Mouse (Mus musculus): Measurements from ENCODE around the gene Gadd45a. TPM values are rescaled to one million over a fixed set of nuclear protein-coding genes. Genes with fewer than 3 reads are reported as not detected.
A peak's percentile ranks its signal among the peaks of the same experiment; 100 is the strongest.

The Gadd45a gene
- polyA plus RNA-seq, 1 experiment = 148 TPM

GRCm38 (mm10) chr6:67049695-67050038, 12.4 kb upstream of the Gadd45a start:
- no peaks in the 10 kb centered on the region for H3K36me3 ChIP-seq (replicated peaks; ENCODE audit: low read length)
- H3K4me3 ChIP-seq (replicated peaks) = no peak overlapping the region
- no peaks in the 10 kb centered on the region for H3K27me3 ChIP-seq (replicated peaks)
- H3K9me3 ChIP-seq = no peaks in the 10 kb centered on the region; the same call in 1 of the 2 replicates
- 0 out of 2 replicates have a peak, but pooled peaks cover 9% of the 10 kb centered on the region for H3K4me1 ChIP-seq
- TF ChIP-seq FLI1 (IDR thresholded peaks at IDR 0.05; ENCODE audit: low read length) (no peak), GATA1 (IDR thresholded peaks at IDR 0.05; ENCODE audit: borderline replicate concordance, low read length) (no peak)

GRCm38 (mm10) chr6:67048880-67049694, 11.8 kb upstream of the Gadd45a start:
- Histone ChIP-seq H3K9me3 (no peaks in the 10 kb centered on the region; the same call in 1 of the 2 replicates), H3K27me3 (replicated peaks) (no peaks in the 10 kb centered on the region), H3K4me3 (replicated peaks) (no peak overlapping the region), H3K36me3 (replicated peaks; ENCODE audit: low read length) (no peaks in the 10 kb centered on the region), H3K4me1 (0 out of 2 replicates have a peak, but pooled peaks cover 9% of the 10 kb centered on the region)
- no peak for TF ChIP-seq GATA1 (IDR thresholded peaks at IDR 0.05; ENCODE audit: borderline replicate concordance, low read length)
- TF ChIP-seq FLI1 (IDR thresholded peaks at IDR 0.05; ENCODE audit: low read length) = no peak

GRCm38 (mm10) chr6:67048052-67048691, 10.9 kb upstream of the Gadd45a start:
- H3K9me3 ChIP-seq = no peaks in the 10 kb centered on the region; the same call in 1 of the 2 replicates
- TF ChIP-seq GATA1 (IDR thresholded peaks at IDR 0.05; ENCODE audit: borderline replicate concordance, low read length) (no peak), FLI1 (IDR thresholded peaks at IDR 0.05; ENCODE audit: low read length) (no peak)
- no peaks in the 10 kb centered on the region for H3K36me3 ChIP-seq (replicated peaks; ENCODE audit: low read length)
- 0 out of 2 replicates have a peak, but pooled peaks cover 9% of the 10 kb centered on the region for H3K4me1 ChIP-seq
- H3K4me3 ChIP-seq (replicated peaks) = no peak overlapping the region
- no peaks in the 10 kb centered on the region for H3K27me3 ChIP-seq (replicated peaks)

DNA sequence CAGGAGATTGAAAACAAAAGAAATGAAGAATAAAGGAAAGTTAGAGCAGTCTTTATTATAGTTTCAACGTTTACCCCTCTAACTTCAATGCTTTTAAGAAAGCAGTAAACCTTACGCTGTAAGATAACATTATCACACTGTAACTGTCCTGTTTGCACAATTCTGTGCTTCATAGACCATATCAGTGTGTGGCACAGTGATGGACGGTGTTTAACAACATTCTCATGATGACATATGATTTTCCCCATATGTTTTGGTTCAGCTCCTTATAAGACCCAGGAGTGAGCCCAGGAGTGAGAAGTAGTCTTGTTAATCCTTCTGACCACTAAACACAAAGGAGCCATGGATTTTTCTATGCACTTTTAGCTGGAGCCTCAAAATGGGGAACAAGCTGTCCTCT, 9.7 kb upstream of the Gadd45a start:
- H3K4me1 ChIP-seq = 0 out of 2 replicates have a peak, but pooled peaks cover 9% of the 10 kb centered on the region
- TF ChIP-seq FLI1 (IDR thresholded peaks at IDR 0.05; ENCODE audit: low read length) (no peak), GATA1 (IDR thresholded peaks at IDR 0.05; ENCODE audit: borderline replicate concordance, low read length) (no peak)
- H3K27me3 ChIP-seq (replicated peaks) = no peaks in the 10 kb centered on the region
- no peaks in the 10 kb centered on the region; the same call in 1 of the 2 replicates for H3K9me3 ChIP-seq
- H3K36me3 ChIP-seq (replicated peaks; ENCODE audit: low read length) = no peaks in the 10 kb centered on the region
- H3K4me3 ChIP-seq (replicated peaks) = no peak overlapping the region

DNA sequence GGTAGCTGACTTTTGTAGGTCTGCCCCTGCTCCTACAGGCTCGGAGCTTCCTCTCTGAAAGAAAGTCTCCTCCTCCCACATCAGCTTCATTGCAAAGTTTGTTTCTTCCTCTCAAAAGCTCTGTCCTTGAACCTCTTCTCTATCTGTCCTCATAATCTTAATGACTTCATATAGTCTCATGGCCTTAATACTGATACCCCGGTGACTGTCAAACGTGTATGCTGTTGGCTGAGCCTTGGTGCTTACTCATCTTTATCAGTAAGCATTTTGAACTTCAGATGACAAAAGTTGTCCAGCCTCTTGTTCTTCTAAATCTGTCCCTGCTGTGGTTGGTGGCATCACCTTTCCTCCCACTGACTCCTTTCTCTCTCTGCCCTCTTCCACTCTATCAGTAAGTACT, 8.2 kb upstream of the Gadd45a start:
- Histone ChIP-seq H3K27me3 (replicated peaks) (no peaks in the 10 kb centered on the region), H3K4me1 (peaks cover 13% of the 10 kb centered on the region; the same call in 1 of the 2 replicates), H3K9me3 (no peaks in the 10 kb centered on the region), H3K36me3 (replicated peaks; ENCODE audit: low read length) (no peaks in the 10 kb centered on the region), H3K4me3 (replicated peaks) (no peak overlapping the region)
- TF ChIP-seq GATA1 (IDR thresholded peaks at IDR 0.05; ENCODE audit: borderline replicate concordance, low read length) = no peak
- TF ChIP-seq FLI1 (IDR thresholded peaks at IDR 0.05; ENCODE audit: low read length) = no peak

DNA sequence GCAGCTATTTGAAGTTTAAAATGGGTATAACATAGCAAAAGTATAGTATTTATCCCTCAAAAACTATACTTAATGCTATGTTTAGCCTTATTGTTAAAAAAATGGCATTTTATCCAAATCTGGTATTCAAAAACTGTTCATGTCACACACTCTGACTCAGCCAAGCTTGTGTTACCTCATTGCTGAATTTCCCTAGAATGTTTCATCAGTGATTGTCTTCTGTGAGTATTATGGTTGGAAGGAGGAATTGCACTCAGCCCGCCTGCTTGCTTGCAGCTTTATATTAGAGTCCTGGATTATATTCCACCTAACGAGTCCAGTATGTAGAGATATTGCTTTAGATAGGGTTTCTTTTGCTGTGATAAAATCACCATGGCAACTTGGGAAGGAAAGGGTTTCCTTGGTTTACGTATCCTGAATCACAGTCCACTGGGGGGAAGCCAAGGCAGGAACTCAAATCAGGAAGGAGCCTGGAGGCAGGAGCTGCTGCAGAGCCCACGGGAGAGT, 3.7 kb upstream of the Gadd45a start:
- peaks cover 12% of the 10 kb centered on the region for H3K36me3 ChIP-seq (replicated peaks; ENCODE audit: low read length)

DNA sequence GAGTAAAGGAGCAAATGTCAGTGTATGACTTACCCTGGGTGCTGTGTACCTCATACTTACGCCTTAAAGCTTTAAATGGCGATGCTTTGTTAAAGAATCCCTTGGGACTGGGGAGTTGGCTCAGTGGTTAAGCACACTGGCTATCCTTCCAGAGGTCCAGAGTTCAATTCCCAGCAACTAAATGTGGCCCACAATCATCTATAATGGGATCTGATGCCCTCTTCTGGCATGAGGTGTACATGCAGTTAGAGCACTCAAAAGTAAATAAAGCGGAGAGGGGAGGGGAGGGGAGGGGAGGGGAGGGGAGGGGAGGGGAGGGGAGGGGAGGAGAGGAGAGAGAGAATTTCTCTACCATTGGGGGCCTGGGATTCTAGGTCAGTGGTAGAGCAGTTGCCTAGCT, 1.7 kb upstream of the Gadd45a start:
- Histone ChIP-seq H3K4me1 (peaks cover 28% of the 10 kb centered on the region), H3K27me3 (replicated peaks) (no peaks in the 10 kb centered on the region), H3K4me3 (replicated peaks) (no peak overlapping the region), H3K36me3 (replicated peaks; ENCODE audit: low read length) (peaks cover 28% of the 10 kb centered on the region), H3K9me3 (no peaks in the 10 kb centered on the region)
- TF ChIP-seq GATA1 (IDR thresholded peaks at IDR 0.05; ENCODE audit: borderline replicate concordance, low read length) (no peak), FLI1 (IDR thresholded peaks at IDR 0.05; ENCODE audit: low read length) (no peak)

More for the DNA sequence above, 3.7 kb upstream of the Gadd45a start:
- no peaks in the 10 kb centered on the region for H3K9me3 ChIP-seq
- no peaks in the 10 kb centered on the region for H3K27me3 ChIP-seq (replicated peaks)
- no peak overlapping the region for H3K4me3 ChIP-seq (replicated peaks)
- TF ChIP-seq FLI1 (IDR thresholded peaks at IDR 0.05; ENCODE audit: low read length) = no peak
- no peak for TF ChIP-seq GATA1 (IDR thresholded peaks at IDR 0.05; ENCODE audit: borderline replicate concordance, low read length)
- H3K4me1 ChIP-seq = peaks cover 15% of the 10 kb centered on the region; the same call in 1 of the 2 replicates

GRCm38 (mm10) chr6:67036356-67036811, 873 bp downstream of the Gadd45a start:
- Histone ChIP-seq H3K4me3 (replicated peaks) (peak overlapping the region; percentile 93), H3K27me3 (replicated peaks) (no peaks in the 10 kb centered on the region), H3K4me1 (peaks cover 41% of the 10 kb centered on the region), H3K9me3 (no peaks in the 10 kb centered on the region), H3K36me3 (replicated peaks; ENCODE audit: low read length) (peaks cover 34% of the 10 kb centered on the region)
- TF ChIP-seq GATA1 (IDR thresholded peaks at IDR 0.05; ENCODE audit: borderline replicate concordance, low read length) (no peak), FLI1 (IDR thresholded peaks at IDR 0.05; ENCODE audit: low read length) (no peak)

GRCm38 (mm10) chr6:67035388-67036299, 1.6 kb downstream of the Gadd45a start:
- Histone ChIP-seq H3K36me3 (replicated peaks; ENCODE audit: low read length) (peaks cover 34% of the 10 kb centered on the region), H3K4me1 (peaks cover 42% of the 10 kb centered on the region), H3K9me3 (no peaks in the 10 kb centered on the region), H3K4me3 (replicated peaks) (peak overlapping the region; percentile 93), H3K27me3 (replicated peaks) (no peaks in the 10 kb centered on the region)
- TF ChIP-seq GATA1 (IDR thresholded peaks at IDR 0.05; ENCODE audit: borderline replicate concordance, low read length) (peak; percentile 77; the same call in 2 of the 3 replicates), FLI1 (IDR thresholded peaks at IDR 0.05; ENCODE audit: low read length) (no peak)
